Mouse (Mus musculus): ENCODE measurements around the gene Gsto2.

Gene Gsto2

GRCm38 (mm10) chr19:47898472-47899079 lies 33.2 kb downstream of the Gsto2 start:
- DNase-seq = no peak

- DNase-seq = no peak
Measured at GRCm38 (mm10) chr19:47900012-47900411, 34.7 kb downstream of the Gsto2 start.

GRCm38 (mm10) chr19:47900558-47900957 lies 35.2 kb downstream of the Gsto2 start:
- no peak for DNase-seq

- peak; percentile 80 for DNase-seq
Measured at GRCm38 (mm10) chr19:47902316-47903201, 37.2 kb downstream of the Gsto2 start.

GRCm38 (mm10) chr19:47903679-47904078 lies 38.3 kb downstream of the Gsto2 start:
- no peak for DNase-seq

GRCm38 (mm10) chr19:47905081-47905480 lies 39.7 kb downstream of the Gsto2 start:
- no peak for DNase-seq

GRCm38 (mm10) chr19:47905603-47906002 lies 40.3 kb downstream of the Gsto2 start:
- no peak for DNase-seq

- DNase-seq = peak; percentile 53
Measured at GRCm38 (mm10) chr19:47907596-47907995, 42.3 kb downstream of the Gsto2 start.

- DNase-seq = no peak
Measured at GRCm38 (mm10) chr19:47908961-47909371, 43.6 kb downstream of the Gsto2 start.

GRCm38 (mm10) chr19:47909387-47910116 lies 44.2 kb downstream of the Gsto2 start:
- peak; percentile 58 for DNase-seq

GRCm38 (mm10) chr19:47910117-47910618 lies 44.8 kb downstream of the Gsto2 start:
- no peak for DNase-seq

- DNase-seq = no peak
Measured at GRCm38 (mm10) chr19:47910751-47911150, 45.4 kb downstream of the Gsto2 start.

- DNase-seq = no peak
Measured at GRCm38 (mm10) chr19:47913344-47913743, 48.0 kb downstream of the Gsto2 start.

GRCm38 (mm10) chr19:47914191-47914590 lies 48.9 kb downstream of the Gsto2 start:
- no peak for DNase-seq

- DNase-seq = no peak
Measured at GRCm38 (mm10) chr19:47915251-47915650, 49.9 kb downstream of the Gsto2 start.

- DNase-seq = no peak
Measured at GRCm38 (mm10) chr19:47917396-47917795, 52.1 kb downstream of the Gsto2 start.

GRCm38 (mm10) chr19:47918016-47918415 lies 52.7 kb downstream of the Gsto2 start:
- DNase-seq = no peak

GRCm38 (mm10) chr19:47918455-47919101 lies 53.2 kb downstream of the Gsto2 start:
- DNase-seq = peak; percentile 50

GRCm38 (mm10) chr19:47919126-47919965 lies 54.0 kb downstream of the Gsto2 start, which contains the start of the genes Cfap43 and Itprip:
Gene Cfap43, minus strand, starts transcription at chr19:47919287.
Gene Itprip, minus strand, starts transcription at chr19:47919299.
- peak; percentile 89 for DNase-seq

GRCm38 (mm10) chr19:47919966-47920375 lies 54.6 kb downstream of the Gsto2 start:
- peak; percentile 62 for DNase-seq

- DNase-seq = no peak
Measured at GRCm38 (mm10) chr19:47925819-47926218, 60.5 kb downstream of the Gsto2 start.

GRCm38 (mm10) chr19:47927032-47927431 lies 61.7 kb downstream of the Gsto2 start:
- DNase-seq = no peak

Measured in kidney, postnatal 10 days (tissue).